Mouse (Mus musculus): Measurements from ENCODE around the gene Tbx19. TPM values are rescaled to one million over a fixed set of nuclear protein-coding genes. Genes with fewer than 3 reads are reported as not detected.

Tbx19 gene
- total and polyA plus RNA-seq, 3 experiments: 0.04 to 0.66 (median 0.44) TPM

DNA sequence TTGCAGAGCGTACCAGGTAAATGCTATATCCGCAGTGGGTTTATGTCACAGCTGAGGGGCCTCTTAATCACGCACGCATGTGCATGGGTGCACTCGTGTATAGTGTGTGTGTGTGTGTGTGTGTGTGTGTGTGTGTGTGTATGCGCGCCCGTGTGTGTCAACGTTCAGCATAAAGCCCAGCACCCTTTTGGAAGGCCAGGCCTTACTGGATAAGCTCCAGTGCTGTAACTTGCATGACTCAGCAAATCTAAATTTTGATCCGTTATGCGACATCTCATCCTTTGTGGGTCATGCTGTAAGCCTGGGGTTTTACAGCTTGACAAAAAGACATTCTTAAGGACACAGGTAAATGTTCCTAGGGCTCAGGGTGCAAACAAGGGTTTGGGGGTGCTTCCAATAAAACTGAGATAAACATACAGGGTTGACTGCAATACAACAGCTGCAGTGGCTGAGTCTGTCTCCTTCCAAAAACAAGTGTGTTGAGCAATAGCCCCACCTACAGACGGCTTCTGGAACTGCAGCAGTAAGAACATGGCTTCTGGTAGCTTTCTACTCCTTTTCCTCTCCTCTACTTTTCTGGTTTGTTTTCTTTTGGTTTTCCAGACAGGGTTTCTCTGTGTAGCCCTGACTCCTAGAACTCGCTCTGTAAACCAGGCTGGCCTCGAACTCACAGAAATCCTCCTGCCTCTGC lies 28.2 kb downstream of the Tbx19 start:
- peak; percentile 88 for DNase-seq (ENCODE audit: extremely low read depth)
- Histone ChIP-seq H3K9me3 (replicated peaks; ENCODE audit: low read length) (no peaks in the 10 kb centered on the region), H3K9ac (ENCODE audit: insufficient read depth, low read depth) (no peak overlapping the region), H3K79me2 (replicated peaks; ENCODE audit: control insufficient read depth, extremely low read depth, insufficient read depth, poor library complexity, severe bottlenecking) (no peaks in the 10 kb centered on the region), H3K4me1 (ENCODE audit: control insufficient read depth in 1 of 2, insufficient read depth in 2 of 2) (peaks cover 8 to 28% of the 10 kb centered on the region in 2 experiments), H3K27me3 (replicated peaks) (no peaks in the 10 kb centered on the region), H3K4me2 (ENCODE audit: insufficient read depth, low read depth, poor library complexity, severe bottlenecking) (no peak overlapping the region), H3K36me3 (replicated peaks in 1 of 2; ENCODE audit: control insufficient read depth in 1 of 2, insufficient read depth in 1 of 2, low read length in 1 of 2) (no peaks in the 10 kb centered on the region), H3K27ac (ENCODE audit: insufficient read depth, low read depth) (no peak overlapping the region), H3K4me3 (replicated peaks in 1 of 3; ENCODE audit: low read depth in 2 of 3, low read length in 2 of 3, poor library complexity in 1 of 3) (no peak overlapping the region)
- in situ Hi-C loops (cut with MboI; ENCODE audit: low pct_ligation_motif_present, low pct_unique_long_range_greater_than_20kb, low sequenced_read_pairs): no loop called here
- dilution Hi-C loops (cut with MboI; ENCODE audit: extremely low pct_ligation_motif_present, extremely low pct_unique_long_range_greater_than_20kb, low sequenced_read_pairs): no loop called here
- TF ChIP-seq CTCF (conservative IDR thresholded peaks at IDR 0.05 in 1 of 2, IDR thresholded peaks at IDR 0.05 in 1 of 2; ENCODE audit: low read depth in 2 of 2, low read length in 2 of 2) (peak; percentile 83 to 98), RAD21 (IDR thresholded peaks at IDR 0.05; ENCODE audit: low read depth, low read length) (peak; percentile 87), SMC3 (IDR thresholded peaks at IDR 0.05; ENCODE audit: low read depth, low read length) (peak; percentile 65), JUND (conservative IDR thresholded peaks at IDR 0.05; ENCODE audit: low read depth, low read length) (no peak), MAFK (IDR thresholded peaks at IDR 0.05; ENCODE audit: insufficient replicate concordance, low read length) (peak; percentile 68; the same call in 1 of the 2 replicates), POLR2AphosphoS2 (IDR thresholded peaks at IDR 0.05; ENCODE audit: low read depth, low read length) (no peak), MXI1 (IDR thresholded peaks at IDR 0.05; ENCODE audit: low read depth, low read length) (peak; percentile 74), ELF1 (IDR thresholded peaks at IDR 0.05; ENCODE audit: low read depth, low read length) (no peak)

DNA sequence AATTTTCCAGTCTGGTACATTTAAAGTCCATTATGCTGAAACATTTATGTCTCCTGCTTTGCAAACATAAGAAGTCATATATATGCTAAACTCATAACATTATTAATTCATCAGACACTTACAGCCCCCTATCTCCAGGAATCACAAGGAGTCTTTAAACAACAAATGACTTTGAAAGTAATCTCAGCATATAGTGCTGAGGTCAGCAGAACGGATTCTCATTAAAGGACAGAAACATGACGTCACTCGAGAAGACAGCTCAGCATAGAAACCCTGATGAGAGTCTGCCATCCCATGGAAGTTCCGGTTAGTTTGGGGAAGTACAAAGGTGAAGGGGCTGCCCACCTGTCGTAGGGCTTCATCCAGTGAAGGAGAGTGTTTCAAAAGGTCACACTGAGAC lies 31.0 kb downstream of the Tbx19 start:
- dilution Hi-C loops (cut with MboI; ENCODE audit: extremely low pct_ligation_motif_present, extremely low pct_unique_long_range_greater_than_20kb, low sequenced_read_pairs): no loop called here

More for the DNA sequence above, 31.0 kb downstream of the Tbx19 start:
- in situ Hi-C loops (cut with MboI; ENCODE audit: low pct_ligation_motif_present, low pct_unique_long_range_greater_than_20kb, low sequenced_read_pairs): no loop called here
- no peak overlapping the region for H3K4me3 ChIP-seq (replicated peaks in 1 of 3; ENCODE audit: low read depth in 2 of 3, low read length in 2 of 3, poor library complexity in 1 of 3)
- H3K27me3 ChIP-seq (replicated peaks): no peaks in the 10 kb centered on the region
- TF ChIP-seq CTCF (conservative IDR thresholded peaks at IDR 0.05 in 1 of 2, IDR thresholded peaks at IDR 0.05 in 1 of 2; ENCODE audit: low read depth in 2 of 2, low read length in 2 of 2) (no peak), JUN (IDR thresholded peaks at IDR 0.05; ENCODE audit: insufficient read depth, low read depth, low read length) (peak; percentile 43), BHLHE40 (IDR thresholded peaks at IDR 0.05; ENCODE audit: low read depth, low read length) (no peak), E2F4 (IDR thresholded peaks at IDR 0.05; ENCODE audit: insufficient replicate concordance, low read depth, low read length) (no peak), MEF2A (IDR thresholded peaks at IDR 0.05; ENCODE audit: borderline replicate concordance, low read depth, low read length) (no peak), PAX5 (IDR thresholded peaks at IDR 0.05; ENCODE audit: low read length) (no peak), JUND (conservative IDR thresholded peaks at IDR 0.05; ENCODE audit: low read depth, low read length) (peak; percentile 44; the same call in 1 of the 2 replicates), MAX (IDR thresholded peaks at IDR 0.05; ENCODE audit: low read length) (no peak), MAFK (IDR thresholded peaks at IDR 0.05; ENCODE audit: insufficient replicate concordance, low read length) (peak; percentile 99), TBP (conservative IDR thresholded peaks at IDR 0.05; ENCODE audit: low read depth, low read length) (no peak), UBTF (IDR thresholded peaks at IDR 0.05; ENCODE audit: low read depth, low read length) (no peak), RAD21 (IDR thresholded peaks at IDR 0.05; ENCODE audit: low read depth, low read length) (no peak), MYC (IDR thresholded peaks at IDR 0.05; ENCODE audit: low read depth, low read length) (no peak), EP300 (IDR thresholded peaks at IDR 0.05; ENCODE audit: low read length) (no peak), ZKSCAN1 (IDR thresholded peaks at IDR 0.05; ENCODE audit: borderline replicate concordance, low read depth, low read length) (no peak), ETS1 (conservative IDR thresholded peaks at IDR 0.05; ENCODE audit: low read depth, low read length) (no peak)
- peaks cover 8 to 28% of the 10 kb centered on the region in 2 experiments for H3K4me1 ChIP-seq (ENCODE audit: control insufficient read depth in 1 of 2, insufficient read depth in 2 of 2)
- peak overlapping the region; percentile 50; the same call in 1 of the 2 replicates for H3K4me2 ChIP-seq (ENCODE audit: insufficient read depth, low read depth, poor library complexity, severe bottlenecking)
- no peak overlapping the region for H3K27ac ChIP-seq (ENCODE audit: insufficient read depth, low read depth)
- no peaks in the 10 kb centered on the region for H3K79me2 ChIP-seq (replicated peaks; ENCODE audit: control insufficient read depth, extremely low read depth, insufficient read depth, poor library complexity, severe bottlenecking)
- peak; percentile 4 for DNase-seq (ENCODE audit: extremely low read depth)
- H3K9me3 ChIP-seq (replicated peaks; ENCODE audit: low read length): no peaks in the 10 kb centered on the region
- no peaks in the 10 kb centered on the region for H3K36me3 ChIP-seq (replicated peaks in 1 of 2; ENCODE audit: control insufficient read depth in 1 of 2, insufficient read depth in 1 of 2, low read length in 1 of 2)
- H3K9ac ChIP-seq (ENCODE audit: insufficient read depth, low read depth): no peak overlapping the region
